Mouse (Mus musculus) c-Kit-positive CD71-positive TER-119-positive erythroid progenitor cells, embryonic 14.5 days (primary cell): Measurements from ENCODE around the gene Qtrt2.

Source experiments
- DNase-seq: peaks from one replicate; pipeline ENCODE4 v3.0.0-alpha.2; 2013; ENCODE audit warnings: low spot score

The Qtrt2 gene

GRCm38 (mm10) chr16:43925001-43925558, 1.5 kb downstream of the Qtrt2 start:
- DNase-seq, result no peak

- no peak for DNase-seq
These were observed 4.0 kb downstream of the Qtrt2 start for GRCm38 (mm10) chr16:43922630-43923029.

- DNase-seq, result no peak
These were observed 4.6 kb downstream of the Qtrt2 start for GRCm38 (mm10) chr16:43922024-43922423.

- no peak for DNase-seq
These were observed 7.7 kb downstream of the Qtrt2 start for GRCm38 (mm10) chr16:43918867-43919266.

GRCm38 (mm10) chr16:43908881-43909280, 17.7 kb downstream of the Qtrt2 start:
- no peak for DNase-seq

GRCm38 (mm10) chr16:43900571-43900970, 26.0 kb downstream of the Qtrt2 start:
- no peak for DNase-seq

- no peak for DNase-seq
These were observed 26.5 kb downstream of the Qtrt2 start for GRCm38 (mm10) chr16:43900138-43900537.

GRCm38 (mm10) chr16:43894501-43894900, 32.1 kb downstream of the Qtrt2 start:
- DNase-seq, result no peak

- DNase-seq, result no peak
These were observed 35.8 kb downstream of the Qtrt2 start for GRCm38 (mm10) chr16:43890747-43891336.

GRCm38 (mm10) chr16:43890005-43890336, 36.6 kb downstream of the Qtrt2 start:
- no peak for DNase-seq

GRCm38 (mm10) chr16:43889208-43890004, 37.2 kb downstream of the Qtrt2 start, which contains the start of gene Ccdc191:
Ccdc191 (plus strand) TSS chr16:43889800.
- DNase-seq, result peak; percentile 99

- no peak for DNase-seq
These were observed 44.3 kb downstream of the Qtrt2 start for GRCm38 (mm10) chr16:43882329-43882728.

- no peak for DNase-seq
These were observed 45.0 kb downstream of the Qtrt2 start for GRCm38 (mm10) chr16:43881636-43882035.

GRCm38 (mm10) chr16:43879769-43880168, 46.8 kb downstream of the Qtrt2 start:
- no peak for DNase-seq

- DNase-seq, result no peak
These were observed 55.2 kb downstream of the Qtrt2 start for GRCm38 (mm10) chr16:43871419-43871818.

GRCm38 (mm10) chr16:43869805-43870204, 56.8 kb downstream of the Qtrt2 start:
- no peak for DNase-seq

GRCm38 (mm10) chr16:43860624-43861023, 66.0 kb downstream of the Qtrt2 start:
- no peak for DNase-seq

GRCm38 (mm10) chr16:43858941-43859476, 67.6 kb downstream of the Qtrt2 start:
- DNase-seq, result no peak

- no peak for DNase-seq
These were observed 76.8 kb downstream of the Qtrt2 start for GRCm38 (mm10) chr16:43849839-43850238.

- DNase-seq, result no peak
These were observed 85.4 kb downstream of the Qtrt2 start for GRCm38 (mm10) chr16:43841236-43841635.

GRCm38 (mm10) chr16:43831957-43832356, 94.7 kb downstream of the Qtrt2 start:
- no peak for DNase-seq

- DNase-seq, result no peak
These were observed 99.1 kb downstream of the Qtrt2 start for GRCm38 (mm10) chr16:43827492-43827891.

GRCm38 (mm10) chr16:43818404-43818803, 108.2 kb downstream of the Qtrt2 start:
- DNase-seq, result no peak
